Mouse (Mus musculus): Measurements from ENCODE around the gene 4930412O13Rik. TPM values are rescaled to one million over a fixed set of nuclear protein-coding genes. Genes with fewer than 3 reads are reported as not detected.

Gene 4930412O13Rik
- polyA plus RNA-seq, 1 experiment from 2014 or later: 0.43 TPM

GRCm38 (mm10) chr2:9874467-9875219 lies 6.4 kb upstream of the 4930412O13Rik start:
- Histone ChIP-seq H3K4me3 (peak overlapping the region; percentile 64), H3K4me1 (peaks cover 46% of the 10 kb centered on the region), H3K9ac (peak overlapping the region; percentile 53), H3K4me2 (peak overlapping the region; percentile 97), H3K27me3 (replicated peaks) (peaks cover 87% of the 10 kb centered on the region), H3K36me3 (no peaks in the 10 kb centered on the region), H3K27ac (replicated peaks) (no peak overlapping the region), H3K9me3 (no peaks in the 10 kb centered on the region)
- ATAC-seq (ENCODE audit: extremely low read depth, insufficient number of reproducible peaks, low FRiP score, low TSS enrichment): no peak
- WGBS: 14% methylated on average over 39 of the region's 39 CpGs

- Histone ChIP-seq H3K9ac (peak overlapping the region; percentile 53; the same call in 1 of the 2 replicates), H3K36me3 (no peaks in the 10 kb centered on the region), H3K27ac (replicated peaks) (no peak overlapping the region), H3K27me3 (replicated peaks) (peaks cover 87% of the 10 kb centered on the region), H3K9me3 (no peaks in the 10 kb centered on the region), H3K4me2 (peak overlapping the region; percentile 97), H3K4me3 (peak overlapping the region; percentile 64), H3K4me1 (peaks cover 51% of the 10 kb centered on the region)
- ATAC-seq (ENCODE audit: extremely low read depth, insufficient number of reproducible peaks, low FRiP score, low TSS enrichment): no peak
- WGBS: 15% methylated on average over 4 of the region's 4 CpGs
Measured at GRCm38 (mm10) chr2:9875220-9875619, 5.8 kb upstream of the 4930412O13Rik start.

GRCm38 (mm10) chr2:9875676-9876357 lies 5.2 kb upstream of the 4930412O13Rik start:
- no peaks in the 10 kb centered on the region for H3K36me3 ChIP-seq
- peak overlapping the region; percentile 64 for H3K4me3 ChIP-seq
- WGBS: 30% methylated on average over 12 of the region's 12 CpGs
- H3K27ac ChIP-seq (replicated peaks): no peak overlapping the region
- peak overlapping the region; percentile 97 for H3K4me2 ChIP-seq
- H3K4me1 ChIP-seq: peaks cover 57% of the 10 kb centered on the region
- peak overlapping the region; percentile 80 for H3K9ac ChIP-seq
- peaks cover 89% of the 10 kb centered on the region for H3K27me3 ChIP-seq (replicated peaks)
- ATAC-seq (ENCODE audit: extremely low read depth, insufficient number of reproducible peaks, low FRiP score, low TSS enrichment): no peak
- no peaks in the 10 kb centered on the region for H3K9me3 ChIP-seq

GRCm38 (mm10) chr2:9876621-9877325 lies 4.3 kb upstream of the 4930412O13Rik start:
- peak overlapping the region; percentile 80 for H3K9ac ChIP-seq
- H3K9me3 ChIP-seq: no peaks in the 10 kb centered on the region
- peak overlapping the region; percentile 97 for H3K4me2 ChIP-seq
- ATAC-seq (ENCODE audit: extremely low read depth, insufficient number of reproducible peaks, low FRiP score, low TSS enrichment): no peak
- no peaks in the 10 kb centered on the region for H3K36me3 ChIP-seq
- peak overlapping the region; percentile 64 for H3K4me3 ChIP-seq
- H3K27ac ChIP-seq (replicated peaks): peak overlapping the region; percentile 78; the same call in 1 of the 2 replicates
- peaks cover 89% of the 10 kb centered on the region for H3K27me3 ChIP-seq (replicated peaks)
- peaks cover 58% of the 10 kb centered on the region for H3K4me1 ChIP-seq
- WGBS: 5% methylated on average over 31 of the region's 31 CpGs

- under 1% methylated on average over 35 of the region's 35 CpGs for WGBS
- peaks cover 89% of the 10 kb centered on the region for H3K27me3 ChIP-seq (replicated peaks)
- no peak for ATAC-seq (ENCODE audit: extremely low read depth, insufficient number of reproducible peaks, low FRiP score, low TSS enrichment)
- H3K27ac ChIP-seq (replicated peaks): peak overlapping the region; percentile 78; the same call in 1 of the 2 replicates
- no peaks in the 10 kb centered on the region for H3K36me3 ChIP-seq
- peak overlapping the region; percentile 97 for H3K4me2 ChIP-seq
- H3K9me3 ChIP-seq: no peaks in the 10 kb centered on the region
- H3K9ac ChIP-seq: peak overlapping the region; percentile 80
- H3K4me3 ChIP-seq: peak overlapping the region; percentile 64
- peaks cover 56% of the 10 kb centered on the region for H3K4me1 ChIP-seq
Measured at GRCm38 (mm10) chr2:9877326-9877690, 3.7 kb upstream of the 4930412O13Rik start.

- Histone ChIP-seq H3K27me3 (replicated peaks) (peaks cover 88% of the 10 kb centered on the region), H3K4me1 (peaks cover 55% of the 10 kb centered on the region), H3K4me3 (peak overlapping the region; percentile 64), H3K9me3 (no peaks in the 10 kb centered on the region), H3K4me2 (peak overlapping the region; percentile 97), H3K36me3 (no peaks in the 10 kb centered on the region), H3K9ac (peak overlapping the region; percentile 80), H3K27ac (replicated peaks) (peak overlapping the region; percentile 78)
- ATAC-seq (ENCODE audit: extremely low read depth, insufficient number of reproducible peaks, low FRiP score, low TSS enrichment): no peak
- under 1% methylated on average over 19 of the region's 19 CpGs for WGBS
Measured at GRCm38 (mm10) chr2:9877966-9878563, 3.0 kb upstream of the 4930412O13Rik start.

GRCm38 (mm10) chr2:9878564-9879081 lies 2.4 kb upstream of the 4930412O13Rik start:
- Histone ChIP-seq H3K4me3 (peak overlapping the region; percentile 64), H3K27me3 (replicated peaks) (peaks cover 88% of the 10 kb centered on the region), H3K9ac (peak overlapping the region; percentile 80), H3K9me3 (no peaks in the 10 kb centered on the region), H3K36me3 (no peaks in the 10 kb centered on the region), H3K4me2 (peak overlapping the region; percentile 97), H3K4me1 (peaks cover 60% of the 10 kb centered on the region), H3K27ac (replicated peaks) (peak overlapping the region; percentile 78)
- ATAC-seq (ENCODE audit: extremely low read depth, insufficient number of reproducible peaks, low FRiP score, low TSS enrichment): peak; percentile 32; the same call in 1 of the 2 replicates
- WGBS: under 1% methylated on average over 29 of the region's 33 CpGs

- ATAC-seq (ENCODE audit: extremely low read depth, insufficient number of reproducible peaks, low FRiP score, low TSS enrichment): no peak
- Histone ChIP-seq H3K4me1 (peaks cover 64% of the 10 kb centered on the region), H3K4me2 (peak overlapping the region; percentile 97), H3K9ac (peak overlapping the region; percentile 80), H3K27me3 (replicated peaks) (peaks cover 88% of the 10 kb centered on the region), H3K4me3 (peak overlapping the region; percentile 64), H3K36me3 (no peaks in the 10 kb centered on the region), H3K27ac (replicated peaks) (peak overlapping the region; percentile 78), H3K9me3 (no peaks in the 10 kb centered on the region)
- 1% methylated on average over 22 of the region's 22 CpGs for WGBS
Measured at GRCm38 (mm10) chr2:9879092-9879491, 2.0 kb upstream of the 4930412O13Rik start.

GRCm38 (mm10) chr2:9879493-9879892 lies 1.6 kb upstream of the 4930412O13Rik start:
- H3K4me2 ChIP-seq: peak overlapping the region; percentile 97
- peaks cover 64% of the 10 kb centered on the region for H3K4me1 ChIP-seq
- under 1% methylated on average over 21 of the region's 21 CpGs for WGBS
- peaks cover 88% of the 10 kb centered on the region for H3K27me3 ChIP-seq (replicated peaks)
- H3K36me3 ChIP-seq: no peaks in the 10 kb centered on the region
- H3K4me3 ChIP-seq: peak overlapping the region; percentile 64
- H3K9me3 ChIP-seq: no peaks in the 10 kb centered on the region
- H3K9ac ChIP-seq: peak overlapping the region; percentile 80
- peak; percentile 90 for ATAC-seq (ENCODE audit: extremely low read depth, insufficient number of reproducible peaks, low FRiP score, low TSS enrichment)
- H3K27ac ChIP-seq (replicated peaks): peak overlapping the region; percentile 78; the same call in 1 of the 2 replicates

- WGBS: 7% methylated on average over 11 of the region's 11 CpGs
- no peak for ATAC-seq (ENCODE audit: extremely low read depth, insufficient number of reproducible peaks, low FRiP score, low TSS enrichment)
- Histone ChIP-seq H3K9ac (0 out of 2 replicates have a peak overlapping the region, but pooled peaks have one; percentile 10), H3K9me3 (no peaks in the 10 kb centered on the region), H3K4me3 (peak overlapping the region; percentile 64), H3K36me3 (no peaks in the 10 kb centered on the region), H3K27me3 (replicated peaks) (peaks cover 88% of the 10 kb centered on the region), H3K4me1 (peaks cover 56% of the 10 kb centered on the region), H3K4me2 (peak overlapping the region; percentile 97), H3K27ac (replicated peaks) (no peak overlapping the region)
Measured at GRCm38 (mm10) chr2:9880271-9880670, 781 bp upstream of the 4930412O13Rik start.

All from heart, embryonic 13.5 days (tissue).